Mouse (Mus musculus): ENCODE measurements around the gene Polr3f. TPM values are rescaled to one million over a fixed set of nuclear protein-coding genes. Genes with fewer than 3 reads are reported as not detected.

Polr3f gene
- polyA plus RNA-seq, 1 experiment = 8.3 TPM

- Histone ChIP-seq H3K27ac (ENCODE audit: insufficient read depth, low read depth, low read length) (no peak overlapping the region), H3K27me3 (replicated peaks; ENCODE audit: control insufficient read depth, insufficient read depth, low read length) (no peaks in the 10 kb centered on the region), H3K4me3 (ENCODE audit: insufficient read depth, low read depth, low read length) (no peak overlapping the region), H3K4me1 (ENCODE audit: control insufficient read depth, insufficient read depth, low read length) (no peaks in the 10 kb centered on the region), H3K36me3 (ENCODE audit: control insufficient read depth, insufficient read depth, low read length) (no peaks in the 10 kb centered on the region)
- TF ChIP-seq POLR2A (IDR thresholded peaks at IDR 0.05; ENCODE audit: low read depth, low read length) (no peak), CTCF (conservative IDR thresholded peaks at IDR 0.05; ENCODE audit: insufficient read depth, insufficient read length, low read depth, low read length) (no peak)
- 86% methylated on average over 3 of the region's 3 CpGs for WGBS
- no peak for DNase-seq
These were observed 12.9 kb upstream of the Polr3f start for GRCm38 (mm10) chr2:144514619-144515018.

- no peaks in the 10 kb centered on the region for H3K36me3 ChIP-seq (ENCODE audit: control insufficient read depth, insufficient read depth, low read length)
- no peak overlapping the region for H3K4me3 ChIP-seq (ENCODE audit: insufficient read depth, low read depth, low read length)
- no peaks in the 10 kb centered on the region for H3K4me1 ChIP-seq (ENCODE audit: control insufficient read depth, insufficient read depth, low read length)
- DNase-seq = no peak
- no peaks in the 10 kb centered on the region for H3K27me3 ChIP-seq (replicated peaks; ENCODE audit: control insufficient read depth, insufficient read depth, low read length)
- no peak for TF ChIP-seq CTCF (conservative IDR thresholded peaks at IDR 0.05; ENCODE audit: insufficient read depth, insufficient read length, low read depth, low read length)
- TF ChIP-seq POLR2A (IDR thresholded peaks at IDR 0.05; ENCODE audit: low read depth, low read length) = no peak
- no peak overlapping the region for H3K27ac ChIP-seq (ENCODE audit: insufficient read depth, low read depth, low read length)
- 71% methylated on average over 3 of the region's 3 CpGs for WGBS
These were observed 7.7 kb upstream of the Polr3f start for GRCm38 (mm10) chr2:144519772-144520171.

- H3K27ac ChIP-seq (ENCODE audit: insufficient read depth, low read depth, low read length) = no peak overlapping the region
- H3K27me3 ChIP-seq (replicated peaks; ENCODE audit: control insufficient read depth, insufficient read depth, low read length) = no peaks in the 10 kb centered on the region
- DNase-seq = no peak
- WGBS = 59% methylated on average over 10 of the region's 10 CpGs
- H3K4me1 ChIP-seq (ENCODE audit: control insufficient read depth, insufficient read depth, low read length) = peaks cover 2% of the 10 kb centered on the region; the same call in 1 of the 2 replicates
- H3K36me3 ChIP-seq (ENCODE audit: control insufficient read depth, insufficient read depth, low read length) = 0 out of 2 replicates have a peak, but pooled peaks cover 2% of the 10 kb centered on the region
- TF ChIP-seq CTCF (conservative IDR thresholded peaks at IDR 0.05; ENCODE audit: insufficient read depth, insufficient read length, low read depth, low read length) (no peak), POLR2A (IDR thresholded peaks at IDR 0.05; ENCODE audit: low read depth, low read length) (no peak)
- no peak overlapping the region for H3K4me3 ChIP-seq (ENCODE audit: insufficient read depth, low read depth, low read length)
These were observed 1.7 kb upstream of the Polr3f start for GRCm38 (mm10) chr2:144525856-144526255.

- TF ChIP-seq POLR2A (IDR thresholded peaks at IDR 0.05; ENCODE audit: low read depth, low read length) (no peak), CTCF (conservative IDR thresholded peaks at IDR 0.05; ENCODE audit: insufficient read depth, insufficient read length, low read depth, low read length) (no peak)
- H3K4me1 ChIP-seq (ENCODE audit: control insufficient read depth, insufficient read depth, low read length) = peaks cover 2% of the 10 kb centered on the region; the same call in 1 of the 2 replicates
- peaks cover 2% of the 10 kb centered on the region; the same call in 1 of the 2 replicates for H3K36me3 ChIP-seq (ENCODE audit: control insufficient read depth, insufficient read depth, low read length)
- H3K4me3 ChIP-seq (ENCODE audit: insufficient read depth, low read depth, low read length) = peak overlapping the region; percentile 88
- under 1% methylated on average over 25 of the region's 25 CpGs for WGBS
- H3K27me3 ChIP-seq (replicated peaks; ENCODE audit: control insufficient read depth, insufficient read depth, low read length) = no peaks in the 10 kb centered on the region
- no peak for DNase-seq
- H3K27ac ChIP-seq (ENCODE audit: insufficient read depth, low read depth, low read length) = peak overlapping the region; percentile 90
These were observed 280 bp downstream of the Polr3f start for GRCm38 (mm10) chr2:144527821-144528174.

- no peaks in the 10 kb centered on the region; the same call in 1 of the 2 replicates for H3K4me1 ChIP-seq (ENCODE audit: control insufficient read depth, insufficient read depth, low read length)
- WGBS = 57% methylated on average over 7 of the region's 7 CpGs
- H3K36me3 ChIP-seq (ENCODE audit: control insufficient read depth, insufficient read depth, low read length) = peaks cover 25% of the 10 kb centered on the region
- no peaks in the 10 kb centered on the region for H3K27me3 ChIP-seq (replicated peaks; ENCODE audit: control insufficient read depth, insufficient read depth, low read length)
- H3K4me3 ChIP-seq (ENCODE audit: insufficient read depth, low read depth, low read length) = no peak overlapping the region
- no peak for TF ChIP-seq POLR2A (IDR thresholded peaks at IDR 0.05; ENCODE audit: low read depth, low read length)
- no peak for TF ChIP-seq CTCF (conservative IDR thresholded peaks at IDR 0.05; ENCODE audit: insufficient read depth, insufficient read length, low read depth, low read length)
- no peak overlapping the region for H3K27ac ChIP-seq (ENCODE audit: insufficient read depth, low read depth, low read length)
- DNase-seq = peak; percentile 71
These were observed 9.6 kb downstream of the Polr3f start for GRCm38 (mm10) chr2:144537123-144537522.

- no peak overlapping the region for H3K4me3 ChIP-seq (ENCODE audit: insufficient read depth, low read depth, low read length)
- H3K4me1 ChIP-seq (ENCODE audit: control insufficient read depth, insufficient read depth, low read length) = peaks cover 19% of the 10 kb centered on the region
- no peak for DNase-seq
- TF ChIP-seq POLR2A (IDR thresholded peaks at IDR 0.05; ENCODE audit: low read depth, low read length) (no peak), CTCF (conservative IDR thresholded peaks at IDR 0.05; ENCODE audit: insufficient read depth, insufficient read length, low read depth, low read length) (no peak)
- H3K27me3 ChIP-seq (replicated peaks; ENCODE audit: control insufficient read depth, insufficient read depth, low read length) = no peaks in the 10 kb centered on the region
- H3K36me3 ChIP-seq (ENCODE audit: control insufficient read depth, insufficient read depth, low read length) = peaks cover 18% of the 10 kb centered on the region
- no peak overlapping the region for H3K27ac ChIP-seq (ENCODE audit: insufficient read depth, low read depth, low read length)
- 89% methylated on average over 4 of the region's 4 CpGs for WGBS
These were observed 13.7 kb downstream of the Polr3f start for GRCm38 (mm10) chr2:144541246-144541645.

GRCm38 (mm10) chr2:144543670-144544069, 16.2 kb downstream of the Polr3f start:
- Histone ChIP-seq H3K36me3 (ENCODE audit: control insufficient read depth, insufficient read depth, low read length) (peaks cover 10% of the 10 kb centered on the region; the same call in 1 of the 2 replicates), H3K27ac (ENCODE audit: insufficient read depth, low read depth, low read length) (peak overlapping the region; percentile 92), H3K4me1 (ENCODE audit: control insufficient read depth, insufficient read depth, low read length) (peaks cover 24% of the 10 kb centered on the region), H3K4me3 (ENCODE audit: insufficient read depth, low read depth, low read length) (no peak overlapping the region), H3K27me3 (replicated peaks; ENCODE audit: control insufficient read depth, insufficient read depth, low read length) (no peaks in the 10 kb centered on the region)
- no peak for TF ChIP-seq POLR2A (IDR thresholded peaks at IDR 0.05; ENCODE audit: low read depth, low read length)
- TF ChIP-seq CTCF (conservative IDR thresholded peaks at IDR 0.05; ENCODE audit: insufficient read depth, insufficient read length, low read depth, low read length) = no peak
- 70% methylated on average over 6 of the region's 6 CpGs for WGBS
- DNase-seq = no peak

Measured in kidney, adult 2 months (tissue).